Mouse (Mus musculus): ENCODE measurements at regions not wholly inside any gene's neighbourhood (a gene's known extent, or its start where the extent isn't known, plus 50 kb on each side); places are given as distances from the start of the nearest gene placed in this dataset.
"Not testable (repeated sequence)": the region's sequence is repeated elsewhere in the genome, so short reads cannot be mapped to it uniquely, and the experiment has no call there.

DNA sequence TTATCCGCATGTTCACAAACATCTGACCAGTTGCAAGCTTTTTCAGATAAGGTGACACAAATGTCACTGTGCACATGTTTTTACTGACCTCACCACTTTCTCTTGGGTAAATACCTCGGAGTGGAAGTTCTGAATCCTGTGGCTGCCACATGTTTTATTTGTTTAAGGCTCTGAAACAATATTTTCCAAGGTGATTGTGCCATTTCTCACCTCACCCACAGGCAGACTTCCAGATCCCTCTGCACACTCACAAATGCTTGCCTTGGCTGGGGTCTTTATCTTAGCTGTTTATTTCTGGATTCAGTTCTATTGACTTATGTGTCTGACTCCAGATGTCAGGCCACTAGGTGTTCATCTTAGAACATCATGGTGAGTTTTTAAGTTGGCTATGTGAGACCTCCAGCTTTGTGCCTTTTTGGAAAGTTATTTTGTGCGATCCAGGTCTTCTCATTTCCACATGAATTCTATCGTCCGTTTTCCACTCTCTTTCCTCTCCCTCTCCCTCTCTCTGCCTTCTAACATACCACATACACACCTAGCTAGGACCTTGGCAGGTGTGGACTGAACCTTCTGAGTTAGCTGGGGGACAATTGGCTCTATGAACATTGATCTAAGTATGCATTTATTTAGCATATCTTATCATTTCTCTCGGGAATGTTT, 133.6 kb downstream of the Dll1 start:
- no peak for DNase-seq

DNA sequence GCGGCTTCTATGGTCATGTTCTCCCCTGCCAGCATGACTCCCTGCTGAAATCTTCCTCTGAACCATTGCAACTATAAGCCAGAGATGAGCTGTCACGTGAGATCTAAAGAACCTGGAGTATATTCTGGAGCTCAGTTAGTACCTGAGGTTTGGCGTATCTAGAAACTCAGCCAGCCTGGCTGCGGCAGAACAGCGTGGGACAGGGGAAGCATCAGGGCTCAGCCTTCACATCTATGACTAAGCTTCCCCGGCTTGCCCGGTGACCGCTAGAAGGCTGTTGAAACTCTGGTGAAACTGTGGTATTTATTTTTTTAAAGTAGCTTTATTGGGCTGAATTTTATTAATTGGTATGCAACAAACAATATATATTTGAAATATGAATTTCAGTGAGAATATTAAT, 134.3 kb downstream of the Dll1 start:
- no peak for DNase-seq

DNA sequence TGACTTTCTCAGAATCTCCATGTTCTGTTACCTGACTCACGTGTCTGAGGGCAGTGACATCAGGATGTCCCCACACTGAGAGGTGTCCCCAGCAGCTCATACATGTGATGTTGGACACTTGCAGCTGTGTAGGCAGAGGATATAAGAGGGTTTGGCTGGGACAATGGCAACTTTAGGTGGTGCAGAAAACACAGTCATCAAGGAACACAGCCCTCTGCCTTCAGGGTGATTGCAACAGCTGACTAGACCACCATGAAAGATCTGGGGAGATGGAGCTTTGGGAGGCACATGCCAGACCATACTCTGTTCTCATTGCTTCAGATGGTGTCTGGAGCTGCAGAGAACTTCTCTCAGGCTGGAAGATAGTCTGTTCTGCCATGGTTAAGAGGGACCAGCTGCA, 135.2 kb downstream of the Dll1 start:
- no peak for DNase-seq

DNA sequence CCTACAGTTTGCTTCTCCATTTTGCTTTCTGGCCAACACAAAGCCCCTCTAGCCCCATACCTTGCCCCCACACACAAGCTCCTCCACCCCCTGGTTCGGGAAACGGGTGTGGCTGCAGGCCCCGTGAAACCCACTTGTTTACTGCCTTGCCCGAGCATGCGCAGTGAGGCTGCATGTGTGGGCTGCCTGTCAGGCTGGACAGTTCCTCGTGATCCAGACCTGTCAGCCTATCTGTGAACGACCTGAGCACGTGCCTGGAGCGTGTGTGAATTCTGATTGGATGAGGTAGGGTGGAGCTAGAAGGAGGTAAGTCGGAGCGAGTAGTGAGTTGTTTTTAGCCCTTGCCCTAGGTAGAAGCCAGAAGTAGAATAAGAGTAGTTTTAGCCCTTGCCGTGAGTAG, 136.0 kb downstream of the Dll1 start:
- DNase-seq: not testable (repeated sequence)

DNA sequence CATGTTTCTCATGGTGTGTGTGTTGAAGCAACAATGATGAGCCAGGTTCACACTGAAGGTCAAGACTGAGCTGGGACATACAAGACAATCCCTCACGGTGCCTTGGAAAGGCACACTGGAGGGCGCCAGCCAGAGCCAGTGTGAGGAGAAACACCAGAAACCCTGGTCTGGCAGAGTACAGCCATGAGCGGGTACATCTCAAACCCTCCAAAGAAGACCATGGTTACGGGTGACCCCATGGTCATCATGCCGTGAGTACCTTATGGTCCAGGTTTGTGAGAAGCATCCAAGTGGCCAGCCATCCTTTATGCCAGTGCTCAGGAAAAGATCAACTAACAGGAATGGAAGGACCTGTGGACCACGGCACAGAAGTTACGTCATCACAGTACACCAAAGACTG, 136.7 kb downstream of the Dll1 start:
- no peak for DNase-seq

DNA sequence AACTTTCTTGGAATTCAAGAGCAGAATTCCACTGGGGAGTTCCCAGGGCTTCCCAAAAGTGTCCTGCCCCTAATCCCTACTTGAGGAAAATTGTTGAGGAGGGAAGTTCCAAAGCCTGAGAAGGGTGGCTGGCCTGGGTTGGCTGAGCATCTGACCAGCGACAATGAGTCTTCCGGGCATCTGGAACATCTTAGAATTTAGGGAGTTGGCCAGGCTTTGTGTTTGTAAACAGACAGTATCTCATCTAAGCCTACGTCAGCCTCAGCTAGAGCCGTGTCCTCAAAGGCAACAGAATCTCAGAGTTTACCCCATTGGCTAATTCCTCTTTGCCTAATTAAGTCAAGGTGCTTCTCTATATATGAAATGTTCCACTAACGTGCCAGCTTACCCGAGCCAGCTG, 141.6 kb downstream of the Dll1 start:
- DNase-seq: no peak

DNA sequence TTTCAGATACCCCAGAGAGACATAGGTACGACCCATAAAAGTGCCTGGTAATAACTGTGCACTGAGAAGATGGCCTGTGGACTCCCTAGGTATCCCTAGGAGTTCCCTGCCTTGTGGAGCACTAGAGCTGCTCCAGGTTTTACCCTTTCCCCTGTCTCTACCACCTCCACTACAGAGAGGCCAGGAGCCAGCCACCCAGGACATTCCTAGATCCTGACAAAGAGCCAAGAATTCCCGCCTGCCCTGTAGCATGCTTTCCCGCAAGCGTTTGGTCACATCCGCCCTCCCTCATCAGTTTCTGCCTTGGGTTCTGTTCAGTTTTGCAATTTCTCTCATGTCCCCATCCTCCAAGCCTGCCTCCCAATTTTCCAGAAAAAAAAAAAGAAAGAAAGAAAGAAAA, 145.5 kb downstream of the Dll1 start:
- peak; percentile 28 to 39 for DNase-seq

DNA sequence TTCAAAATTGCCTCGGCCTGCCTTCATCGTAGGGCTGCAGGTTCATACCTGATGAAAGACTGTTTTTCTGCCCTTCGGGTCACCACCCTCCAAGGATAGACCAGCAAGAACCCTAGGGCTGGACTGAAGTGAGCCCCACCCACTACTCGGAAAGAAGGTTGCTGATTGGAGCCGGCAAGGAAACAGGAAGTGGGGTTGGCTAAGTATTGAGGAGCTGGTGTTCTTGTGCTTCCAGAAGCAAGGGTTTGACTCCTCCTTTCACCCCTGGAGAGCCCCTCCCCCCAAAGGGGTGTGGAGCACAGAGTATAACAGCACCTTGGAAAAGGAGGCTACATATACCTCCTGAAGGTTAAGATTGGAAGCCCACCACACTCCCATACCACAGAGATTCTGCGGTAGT, 147.5 kb downstream of the Dll1 start:
- no peak for DNase-seq

DNA sequence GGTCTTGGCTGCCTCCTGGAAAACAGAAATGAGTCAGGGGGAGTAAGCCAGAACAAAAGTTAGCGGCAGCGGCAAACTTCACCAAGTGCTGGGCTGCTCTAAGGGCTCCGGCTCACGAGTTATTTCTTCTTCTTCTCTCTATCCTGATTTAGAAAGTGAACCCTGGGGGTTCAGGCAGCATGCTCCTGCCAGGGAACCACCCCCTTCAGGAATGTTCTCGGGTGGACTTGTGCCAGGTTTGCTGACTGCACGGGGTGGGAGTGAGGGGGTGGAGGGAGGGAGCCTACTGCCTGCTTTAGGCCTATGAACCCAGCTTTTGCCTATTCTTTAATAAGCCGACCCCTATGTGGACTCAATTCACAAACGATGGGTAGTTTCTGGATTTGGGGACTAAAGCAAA, 148.6 kb downstream of the Dll1 start:
- DNase-seq: no peak

DNA sequence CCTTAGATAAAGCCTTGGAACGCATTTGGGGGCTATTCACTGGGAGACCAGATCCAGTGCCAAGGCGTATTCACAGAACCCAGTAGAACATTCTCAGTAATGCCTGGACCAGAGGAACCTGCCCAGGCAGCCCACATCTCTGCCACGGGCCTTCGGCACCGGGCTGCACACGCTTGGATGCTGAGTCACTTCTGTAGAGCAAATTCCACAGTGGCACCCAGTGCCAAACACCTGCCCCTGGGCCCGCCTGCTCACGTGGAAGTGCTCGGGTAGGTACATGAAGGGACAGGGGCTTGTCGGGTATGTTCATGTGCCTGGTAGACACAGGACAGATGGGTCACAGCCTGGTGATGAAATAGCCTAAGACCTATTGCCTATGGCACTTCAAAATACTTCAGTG, 152.8 kb downstream of the Dll1 start:
- DNase-seq: no peak

DNA sequence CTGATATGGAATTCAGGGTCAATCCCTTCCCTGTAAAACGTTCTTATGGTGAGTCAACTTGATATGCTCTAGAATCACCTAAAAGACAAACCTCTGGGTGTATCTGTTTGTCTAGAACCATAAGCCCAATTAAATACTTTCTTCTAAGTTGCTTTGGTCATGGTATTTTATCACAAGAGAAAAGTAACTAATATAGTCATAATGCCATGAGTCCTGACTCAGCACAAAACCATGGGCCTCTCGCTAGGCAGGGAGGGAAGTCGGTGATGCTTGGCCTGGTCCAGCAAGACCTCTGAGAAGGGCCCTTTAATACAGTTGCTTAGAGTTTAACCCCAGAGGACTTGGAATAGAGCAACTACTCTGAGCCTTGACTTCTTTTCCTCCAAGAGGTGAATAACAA, 153.7 kb downstream of the Dll1 start:
- DNase-seq: no peak

DNA sequence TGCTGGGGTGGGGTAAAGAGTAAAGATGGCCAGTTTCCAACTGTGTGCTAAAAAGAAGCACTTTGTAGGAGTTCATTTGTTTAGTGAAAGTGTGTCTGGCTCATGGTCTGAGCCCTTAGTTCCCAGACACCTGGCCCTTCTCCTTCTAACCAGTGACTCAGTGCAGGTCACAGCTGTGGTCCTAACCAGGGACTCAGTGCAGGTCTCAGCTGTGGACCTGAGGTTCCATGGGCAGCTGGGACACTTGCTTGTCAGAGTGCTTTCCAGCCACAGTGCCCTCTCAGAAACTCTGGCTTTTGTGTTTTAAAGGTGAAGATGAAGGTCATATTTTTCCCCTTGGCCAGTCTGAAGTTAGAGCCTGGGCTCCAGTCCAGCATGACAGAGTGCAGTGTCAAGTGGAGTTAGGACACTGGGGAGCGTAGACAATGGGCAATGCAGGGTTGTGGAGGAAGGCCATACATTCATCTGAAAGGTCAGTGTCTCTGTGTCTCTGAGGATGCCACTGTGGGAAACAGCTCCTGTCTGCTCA, 162.5 kb downstream of the Dll1 start:
- DNase-seq: no peak

DNA sequence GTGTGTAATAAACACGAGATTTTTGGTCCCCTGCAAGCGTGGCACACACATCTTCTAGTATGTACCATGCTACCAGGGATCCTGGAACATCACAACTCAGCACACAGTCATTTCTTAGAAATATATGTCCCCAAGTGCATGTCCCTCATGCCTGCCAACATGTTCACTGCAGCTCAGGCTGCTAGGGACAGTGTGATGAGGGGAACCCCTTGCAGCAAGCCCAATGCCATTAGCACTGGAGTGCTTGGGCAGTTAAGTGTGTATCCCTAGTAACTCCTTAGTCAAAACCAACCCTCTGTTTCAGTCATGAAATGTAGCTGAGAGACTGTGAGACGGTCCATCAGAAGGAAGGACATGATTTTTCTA, 167.5 kb upstream of the Gm3448 start:
- DNase-seq: no peak

DNA sequence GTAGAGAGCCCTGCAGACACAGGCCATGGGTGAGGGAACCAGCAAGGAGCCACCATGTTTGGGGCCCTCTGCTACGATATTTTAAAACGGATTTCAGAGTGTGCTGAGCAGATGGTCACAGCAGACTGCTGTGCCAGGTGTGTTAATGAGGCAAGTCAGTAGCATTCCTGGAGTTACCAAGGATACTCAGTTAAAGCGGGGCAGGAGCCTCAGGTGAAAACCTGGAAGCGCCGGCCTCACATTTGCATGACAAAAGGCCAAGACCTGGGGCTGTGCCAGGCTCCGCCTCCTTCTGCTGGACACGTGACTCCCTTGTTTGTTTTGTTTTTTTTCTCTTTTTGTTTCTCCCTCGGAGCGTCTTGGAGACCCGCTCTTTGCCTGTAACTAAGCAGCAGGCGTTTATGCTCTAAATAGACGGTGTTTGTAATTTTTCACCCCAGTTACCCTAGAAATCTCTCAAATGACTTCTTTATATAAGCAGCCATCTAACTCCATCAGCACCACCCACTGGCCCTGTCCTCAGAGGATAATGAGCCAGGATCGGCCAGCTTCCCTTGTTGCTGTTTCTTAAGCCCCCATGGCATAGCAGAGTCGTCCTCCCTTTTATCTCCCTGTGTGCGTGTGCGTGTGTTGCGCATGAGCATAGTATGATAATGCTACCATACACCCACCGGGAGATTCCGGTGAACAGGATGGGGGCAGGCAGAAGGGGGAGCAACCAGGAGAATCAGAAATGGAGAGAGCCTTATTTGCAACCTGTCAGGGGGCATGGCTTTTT, 166.9 kb upstream of the Gm3448 start:
- DNase-seq: peak; percentile 85 to 94

DNA sequence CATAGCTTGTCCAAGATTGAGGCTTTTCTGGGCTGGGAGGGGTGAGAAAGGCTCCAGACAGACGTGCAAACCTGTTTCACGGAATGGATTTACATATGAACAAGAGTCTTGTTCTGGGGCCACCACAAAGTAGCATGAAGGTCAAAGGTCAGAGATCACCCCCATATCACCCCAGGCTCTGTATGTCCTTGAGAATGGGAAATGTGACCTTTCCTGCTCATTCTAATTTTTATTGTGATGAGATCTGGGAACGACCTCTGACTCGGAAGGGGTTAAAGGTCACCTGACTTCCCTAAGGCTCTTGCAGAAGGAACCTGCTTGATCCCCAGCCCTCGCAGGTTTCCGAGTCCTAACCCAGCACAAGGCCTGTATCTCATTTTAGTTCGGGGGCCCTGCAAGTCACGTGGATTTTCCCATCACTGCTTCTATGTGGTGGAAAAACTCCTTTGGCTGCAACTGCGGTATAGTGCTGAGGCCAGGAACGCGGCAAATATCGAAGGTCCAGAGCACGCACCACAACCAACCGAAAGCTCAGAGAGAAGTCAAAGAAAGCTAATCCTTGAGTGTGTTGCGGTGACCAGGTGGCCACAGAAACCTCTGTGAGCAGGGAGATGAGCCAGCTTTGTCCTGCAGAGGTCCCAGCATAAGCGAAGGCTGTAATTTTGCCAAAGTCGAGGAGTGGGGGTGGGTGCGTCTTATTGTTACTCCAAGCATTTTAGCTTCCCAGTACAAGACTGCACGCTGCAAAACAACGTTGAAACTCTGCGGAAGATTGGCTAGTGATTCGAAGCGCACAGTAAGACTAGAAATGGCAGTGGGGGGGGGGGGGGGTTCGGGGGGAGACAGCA, 166.1 kb upstream of the Gm3448 start:
- DNase-seq: peak; percentile 44 to 49

DNA sequence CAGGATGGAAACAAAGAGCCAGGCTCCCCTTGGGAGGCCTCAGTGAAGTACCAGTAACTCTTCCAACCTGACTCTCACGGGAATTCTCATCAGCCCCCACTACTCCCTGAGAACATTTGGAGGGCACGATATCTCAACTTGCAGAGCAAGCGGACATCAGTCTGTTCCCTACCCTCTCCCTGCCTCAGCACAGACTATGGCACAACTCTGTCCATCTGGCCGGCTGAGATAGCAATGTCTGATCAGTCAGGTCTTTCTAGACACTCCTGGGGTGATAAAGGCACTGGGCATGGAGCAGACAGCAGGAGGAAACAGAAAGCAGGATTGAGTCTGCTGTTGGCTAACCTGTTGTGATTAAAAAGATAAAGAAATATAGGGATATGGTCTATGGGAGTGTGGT, 164.5 kb upstream of the Gm3448 start:
- no peak for DNase-seq

DNA sequence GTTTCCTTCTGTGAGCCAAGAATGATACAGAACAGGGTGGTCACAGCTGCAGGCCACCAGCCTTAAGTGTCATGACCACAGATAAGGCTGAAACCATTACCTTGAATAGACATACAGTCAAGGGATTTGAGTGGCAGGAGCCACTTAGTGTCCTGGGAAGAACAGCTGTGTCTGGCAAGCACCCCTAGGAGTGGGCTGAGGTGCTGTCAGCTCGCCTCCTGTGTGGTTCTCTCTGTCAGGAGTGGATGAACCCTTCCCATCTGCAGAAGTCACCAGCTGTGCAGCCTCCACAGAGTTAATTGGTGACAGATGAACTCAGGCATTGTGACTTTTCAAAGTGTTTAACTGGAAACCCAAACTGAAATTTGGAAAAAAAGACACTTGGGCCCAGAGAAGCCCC, 163.2 kb upstream of the Gm3448 start:
- no peak for DNase-seq

DNA sequence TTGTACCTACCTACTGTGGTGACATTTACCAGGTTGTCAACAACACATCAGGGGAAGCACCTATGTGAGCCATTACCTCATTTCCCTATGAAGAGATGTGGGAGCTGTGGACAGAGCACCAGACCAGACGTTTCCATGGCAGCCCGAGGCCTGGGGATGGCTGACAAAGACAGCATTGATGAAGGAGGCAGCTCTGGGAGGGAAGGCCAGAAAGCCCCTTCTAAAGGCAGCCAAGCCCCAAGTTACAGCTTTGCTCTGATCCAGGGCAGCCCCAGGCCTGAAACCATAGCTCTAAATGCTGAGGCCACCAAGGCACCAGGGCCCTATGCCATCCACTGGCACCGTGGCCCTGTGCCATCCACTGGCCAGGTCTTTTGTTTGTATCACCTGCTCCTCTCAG, 157.9 kb upstream of the Gm3448 start:
- DNase-seq: no peak

DNA sequence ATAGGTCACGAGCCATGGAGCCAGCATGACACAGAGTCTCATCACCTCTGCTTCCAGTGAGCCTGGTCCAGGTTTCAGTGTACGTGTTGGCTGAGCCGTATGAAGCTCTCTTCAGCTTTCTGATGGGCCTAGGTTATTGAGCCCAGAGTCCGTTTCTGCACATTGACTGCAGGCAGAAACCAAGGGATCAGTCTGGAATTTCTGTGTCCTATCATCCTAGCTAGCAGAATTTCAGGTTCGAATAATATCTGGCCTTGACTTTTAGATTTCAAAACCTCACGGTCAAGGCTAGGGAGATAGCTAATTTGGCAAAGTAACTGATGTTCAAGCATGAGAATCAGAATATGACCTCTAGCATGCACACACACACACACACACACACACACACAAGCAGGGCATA, 156.0 kb upstream of the Gm3448 start:
- no peak for DNase-seq

DNA sequence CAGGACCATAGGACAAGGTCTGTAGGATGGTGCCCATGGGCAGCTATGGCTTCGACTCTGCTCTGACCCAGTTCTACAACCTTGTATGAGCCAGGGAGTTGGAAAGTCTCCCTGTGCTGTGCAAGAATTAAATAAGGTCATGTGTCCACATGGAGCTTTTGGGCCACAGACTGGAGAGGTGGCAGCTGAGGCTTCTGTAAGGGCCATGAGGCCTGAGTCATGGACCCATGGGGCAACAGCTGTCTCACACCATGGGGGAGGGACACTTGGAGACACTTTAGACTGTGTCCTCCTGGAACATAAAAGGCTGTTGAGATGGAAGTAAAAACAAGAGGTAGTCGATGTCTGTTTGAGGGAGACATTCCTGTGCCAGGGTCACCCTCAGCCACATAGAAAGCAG, 154.5 kb upstream of the Gm3448 start:
- DNase-seq: no peak

DNA sequence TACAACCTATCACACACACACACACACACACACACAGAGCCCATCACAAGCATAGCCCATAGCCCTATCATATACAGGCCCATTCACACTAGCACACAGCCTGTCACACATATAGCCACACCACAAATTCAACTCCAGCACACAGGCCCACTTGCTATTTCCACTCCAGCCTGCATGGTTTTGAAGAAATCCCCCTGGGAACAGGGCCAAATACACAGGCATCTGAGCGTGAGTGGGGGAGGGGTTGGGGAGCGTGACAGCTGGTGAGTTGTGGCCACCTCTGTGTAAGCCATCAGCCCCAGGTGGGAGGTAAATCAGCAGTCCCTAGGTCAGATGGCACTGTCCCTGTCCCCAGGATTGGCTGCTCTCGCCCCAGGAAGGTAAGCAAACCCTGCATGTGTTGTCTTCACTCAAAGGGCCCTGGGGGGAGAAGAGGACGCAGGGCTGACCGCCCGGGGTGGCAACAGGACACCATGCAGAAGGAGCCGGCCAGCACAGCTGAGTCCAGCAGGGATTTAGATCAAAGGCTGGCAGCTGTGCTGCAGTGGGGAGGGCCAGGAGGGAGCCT, 153.6 kb upstream of the Gm3448 start:
- DNase-seq: peak in 1 of 2 experiments; percentile 61

DNA sequence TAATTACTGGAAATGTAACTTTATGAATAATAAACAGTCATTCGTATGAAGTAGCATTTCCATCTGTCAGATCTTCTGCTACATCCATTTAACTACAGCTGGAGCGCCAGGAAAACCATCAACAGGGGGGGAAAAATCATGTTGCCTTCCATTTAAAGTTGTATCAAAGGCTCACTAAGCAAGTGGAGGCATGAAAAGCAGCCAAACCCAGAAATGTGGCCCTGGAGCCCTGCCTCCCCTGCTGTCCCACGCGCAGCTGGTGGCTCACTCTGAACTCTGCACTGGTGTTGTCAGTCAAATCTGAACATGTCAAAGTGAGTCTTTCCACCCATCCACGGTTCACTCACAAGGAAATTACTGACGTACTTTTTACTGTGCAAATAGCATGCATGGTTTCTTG, 152.5 kb upstream of the Gm3448 start:
- no peak for DNase-seq

DNA sequence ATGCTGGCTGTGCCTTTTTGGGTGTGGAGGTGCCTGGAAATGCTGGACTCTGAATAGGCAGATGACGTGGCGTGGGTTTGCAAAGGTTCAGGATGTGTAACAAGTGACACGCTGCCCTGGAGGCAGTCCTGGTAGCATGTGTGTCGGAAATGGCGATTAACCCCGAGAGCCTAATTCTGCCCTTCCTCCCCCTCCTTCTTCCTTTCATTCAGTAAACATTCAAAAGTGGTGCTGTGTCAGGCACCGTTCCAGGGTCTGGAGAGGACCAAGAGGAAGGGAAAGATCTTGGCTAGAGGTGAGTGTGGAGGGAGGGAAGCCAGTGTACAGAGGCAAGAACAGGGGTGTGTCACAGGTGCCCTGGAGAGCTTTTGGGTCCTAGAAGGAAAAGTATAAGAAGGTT, 151.5 kb upstream of the Gm3448 start:
- no peak for DNase-seq

All from cerebellum, postnatal 14 days (tissue).